10 mouse cellular contexts compared by ENCODE assay signal in genomic region chr5:106459120-106459641, GRCm38 (mm10). TPM values are rescaled to one million over a fixed set of nuclear protein-coding genes. Genes with fewer than 3 reads are reported as not detected.
DNase-seq lines count a peak whose midpoint lies in the region; ATAC-seq lines count a peak whose summit lies in the region.
"Had no signal": no experiment of that assay in that cellular context is flagged by ENCODE, and none has a peak within 500 bp of the region (broad histone marks: within the 10 kb centered on the region; RNA-seq: fewer than 3 reads in every experiment).

No protein-coding gene starts in this region.

- peak overlapping the region; percentile 65 for H3K4me3 ChIP-seq in heart, embryonic 10.5 days
- peak overlapping the region; percentile 60 for H3K4me3 ChIP-seq in heart, embryonic 16.5 days (ENCODE audit: low read length)
- H3K4me3 ChIP-seq in midbrain, embryonic 12.5 days: peak overlapping the region; percentile 69

- peaks cover 29% of the 10 kb centered on the region for H3K4me1 ChIP-seq in heart, embryonic 10.5 days
- peaks cover 11% of the 10 kb centered on the region for H3K4me1 ChIP-seq in heart, embryonic 16.5 days (ENCODE audit: control insufficient read depth, insufficient read depth, low read length)
- H3K4me1 ChIP-seq in midbrain, embryonic 12.5 days: peaks cover 41% of the 10 kb centered on the region

- H3K27ac ChIP-seq in heart, embryonic 10.5 days: no peak overlapping the region
- H3K27ac ChIP-seq in heart, embryonic 16.5 days (ENCODE audit: low read length): no peak overlapping the region
- H3K27ac ChIP-seq in midbrain, embryonic 12.5 days (replicated peaks): peak overlapping the region; percentile 81

- peaks cover 99% of the 10 kb centered on the region for H3K27me3 ChIP-seq in heart, embryonic 10.5 days (ENCODE audit: insufficient read depth, poor library complexity, severe bottlenecking)
- peaks cover 89% of the 10 kb centered on the region for H3K27me3 ChIP-seq in heart, embryonic 16.5 days (ENCODE audit: control insufficient read depth, insufficient read depth, low read length)
- peaks cover 94% of the 10 kb centered on the region for H3K27me3 ChIP-seq in midbrain, embryonic 12.5 days

- peak overlapping the region; percentile 88 for H3K4me2 ChIP-seq in heart, embryonic 16.5 days (ENCODE audit: low read depth, low read length)
- H3K4me2 ChIP-seq in midbrain, embryonic 12.5 days (replicated peaks): peak overlapping the region; percentile 89

- no peak overlapping the region for H3K9ac ChIP-seq in heart, embryonic 16.5 days (ENCODE audit: low read length)
- H3K9ac ChIP-seq in midbrain, embryonic 12.5 days (replicated peaks): peak overlapping the region; percentile 77

- no peak for ATAC-seq in heart, embryonic 16.5 days (replicated peaks; ENCODE audit: extremely low read depth, insufficient read depth, low FRiP score)
- ATAC-seq in midbrain, embryonic 12.5 days (ENCODE audit: low FRiP score, low read depth): no peak; the same call in 1 of the 2 replicates

- under 1% methylated on average over 31 of the region's 31 CpGs for WGBS in heart, embryonic 10.5 days
- 2% methylated on average over 31 of the region's 31 CpGs for whole genome bisulfite sequencing in heart, embryonic 16.5 days
- under 1% methylated on average over 26 of the region's 31 CpGs for WGBS in midbrain, embryonic 12.5 days

- H3K9me3 ChIP-seq in heart, embryonic 10.5 days: no peaks in the 10 kb centered on the region
- H3K9me3 ChIP-seq in heart, embryonic 16.5 days (replicated peaks; ENCODE audit: control insufficient read depth, low read length): no peaks in the 10 kb centered on the region
- no peaks in the 10 kb centered on the region for H3K9me3 ChIP-seq in midbrain, embryonic 12.5 days

- DNase-seq in heart, embryonic 10.5 days (ENCODE audit: low spot score): no peak
- DNase-seq in heart, adult 8-10 months (ENCODE audit: low spot score): no peak
- peak; percentile 56 for DNase-seq in R1 (ENCODE audit: low read depth, low spot score)
- DNase-seq in spleen, adult 18-20 months: no peak
- no peak for DNase-seq in gastrocnemius, adult 18-20 months (ENCODE audit: low spot score)
- DNase-seq in layer of hippocampus, adult 9-10 months (ENCODE audit: low spot score): no peak

- no peaks in the 10 kb centered on the region for H3K36me3 ChIP-seq in heart, embryonic 10.5 days
- H3K36me3 ChIP-seq in heart, embryonic 16.5 days (ENCODE audit: control insufficient read depth, insufficient read depth): no peaks in the 10 kb centered on the region
- H3K36me3 ChIP-seq in midbrain, embryonic 12.5 days: no peaks in the 10 kb centered on the region

RNA-seq across cellular contexts. Expression of gene Barhl2, which starts 1.2 kb away (rescaled TPM):
- polyA plus RNA-seq in heart, embryonic 10.5 days (2016; fragmentation: Nextera tagmentation; extraction: Ambion mirVana): not detected in 2 replicates
- total RNA-seq in heart, adult 8-10 months (2022): not detected
- polyA plus RNA-seq in heart, embryonic 16.5 days (2015; fragmentation: Nextera tagmentation; extraction: Ambion mirVana): not detected in 2 replicates
- polyA plus RNA-seq in midbrain, embryonic 12.5 days (2016; fragmentation: Nextera tagmentation; extraction: Ambion mirVana): 8.4 and 15.6 TPM in 2 replicates
- not detected for total RNA-seq in gastrocnemius, adult 18-20 months (2021)
- polyA plus RNA-seq: cortical plate, adult 2 months; liver, embryonic 16.5 days had no signal
